Mouse (Mus musculus): ENCODE measurements at regions not wholly inside any gene's neighbourhood (a gene's known extent, or its start where the extent isn't known, plus 50 kb on each side); places are given as distances from the start of the nearest gene placed in this dataset.

DNA sequence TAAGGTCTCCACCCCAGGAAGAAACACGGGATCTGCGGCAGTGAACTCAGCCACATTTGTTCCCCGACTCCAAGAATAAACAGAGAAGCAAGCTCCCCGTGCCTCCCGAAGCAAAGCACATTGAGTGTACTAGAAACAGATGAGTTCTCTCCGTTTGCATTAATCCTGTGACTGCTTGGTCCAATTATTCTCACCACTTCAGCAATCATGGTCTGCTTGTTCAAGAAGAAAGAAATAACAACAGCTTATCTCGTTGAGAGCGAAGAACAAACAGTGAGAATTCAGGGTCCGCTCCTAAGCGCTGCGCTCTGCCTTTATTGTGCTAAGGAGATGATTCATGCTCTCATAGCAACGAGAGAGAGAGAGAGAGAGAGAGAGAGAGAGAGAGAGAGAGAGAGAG lies 393.6 kb upstream of the Dynlrb2 start:
- 0 out of 2 replicates have a peak, but pooled peaks cover 3% of the 10 kb centered on the region for H3K4me1 ChIP-seq (ENCODE audit: control insufficient read depth, insufficient read depth, low read length)
- TF ChIP-seq POLR2A (IDR thresholded peaks at IDR 0.05; ENCODE audit: borderline replicate concordance, extremely low read depth, low read depth, low read length) (no peak), CTCF (IDR thresholded peaks at IDR 0.05; ENCODE audit: insufficient read depth, low read length) (no peak)
- H3K4me3 ChIP-seq (replicated peaks; ENCODE audit: extremely low read depth, low read depth, low read length), result no peak overlapping the region
- DNase-seq, result no peak
- 35% methylated on average over 12 of the region's 12 CpGs for WGBS

DNA sequence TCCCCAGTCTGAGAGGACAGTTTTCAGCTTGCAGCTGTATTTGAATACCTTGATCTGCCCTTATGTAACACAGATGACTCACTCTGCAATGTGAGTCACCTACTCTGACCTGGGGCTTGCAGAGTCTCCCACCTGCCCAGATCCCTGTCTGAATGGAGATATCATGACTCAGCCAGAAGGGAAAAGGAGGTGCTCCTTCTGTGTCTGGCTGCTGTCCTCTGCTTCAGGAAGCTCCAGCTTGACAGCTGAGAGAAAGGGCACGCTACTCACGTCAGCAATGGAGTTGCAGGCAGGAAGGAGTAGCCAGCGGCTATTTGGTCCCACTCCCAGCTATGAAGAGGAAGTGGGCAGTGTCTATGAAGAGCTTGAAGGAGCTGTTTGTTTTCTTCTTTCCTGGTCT lies 389.1 kb upstream of the Maf start:
- 16% methylated on average over 3 of the region's 3 CpGs for WGBS
- Histone ChIP-seq H3K4me1 (ENCODE audit: control insufficient read depth, insufficient read depth, low read length) (0 out of 2 replicates have a peak, but pooled peaks cover 2% of the 10 kb centered on the region), H3K4me3 (replicated peaks; ENCODE audit: extremely low read depth, low read depth, low read length) (no peak overlapping the region)
- DNase-seq, result no peak
- TF ChIP-seq POLR2A (IDR thresholded peaks at IDR 0.05; ENCODE audit: borderline replicate concordance, extremely low read depth, low read depth, low read length), result no peak
- TF ChIP-seq CTCF (IDR thresholded peaks at IDR 0.05; ENCODE audit: insufficient read depth, low read length), result no peak

DNA sequence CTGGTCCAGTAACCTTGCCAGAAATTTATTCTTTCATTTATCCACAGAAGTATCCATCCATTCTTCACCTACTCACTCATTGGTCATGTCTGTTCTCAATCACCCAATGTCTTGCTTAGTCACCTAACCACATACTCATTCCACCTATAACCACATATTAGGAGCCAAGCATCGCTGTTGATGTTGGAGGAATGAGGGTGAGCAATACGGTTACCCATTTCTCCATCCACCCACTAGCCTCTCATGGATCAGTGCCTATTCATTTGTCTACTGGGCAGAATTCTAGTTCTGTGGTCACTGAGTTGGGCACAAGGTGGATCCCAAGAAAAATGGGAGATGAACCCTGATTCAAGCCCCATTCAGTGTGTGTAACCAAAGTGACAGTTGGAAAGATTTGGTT lies 375.6 kb upstream of the Maf start:
- Histone ChIP-seq H3K4me1 (ENCODE audit: control insufficient read depth, insufficient read depth, low read length) (no peaks in the 10 kb centered on the region), H3K4me3 (replicated peaks; ENCODE audit: extremely low read depth, low read depth, low read length) (no peak overlapping the region)
- 95% methylated on average over 2 of the region's 2 CpGs for WGBS
- TF ChIP-seq CTCF (IDR thresholded peaks at IDR 0.05; ENCODE audit: insufficient read depth, low read length) (no peak), POLR2A (IDR thresholded peaks at IDR 0.05; ENCODE audit: borderline replicate concordance, extremely low read depth, low read depth, low read length) (no peak)
- no peak for DNase-seq

DNA sequence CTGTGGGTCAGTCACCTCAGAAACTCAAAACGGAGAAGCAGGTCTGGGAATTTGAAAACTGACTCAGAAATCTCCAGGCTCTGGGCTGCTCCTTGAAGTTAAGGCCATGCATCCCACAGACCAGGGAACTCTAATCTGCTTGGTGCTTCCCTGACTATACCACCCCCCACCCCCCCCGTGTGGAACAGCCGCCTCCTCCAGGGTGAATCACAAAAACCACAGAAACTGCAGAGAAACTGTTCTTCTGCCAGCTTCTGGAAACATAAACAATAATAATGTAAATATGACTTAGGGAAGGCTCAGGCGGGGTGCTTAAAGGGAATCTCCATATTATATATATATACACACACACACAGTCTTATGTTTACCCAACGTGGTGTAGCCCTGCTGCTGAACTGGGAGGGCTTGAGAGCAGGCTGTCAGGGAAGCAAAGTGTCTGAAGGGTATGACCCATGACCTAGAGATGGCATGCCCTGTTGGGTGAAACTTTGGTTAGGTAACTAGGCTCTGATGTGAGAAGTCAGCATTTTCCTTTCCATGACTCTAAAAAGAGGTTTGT lies 371.3 kb upstream of the Maf start:
- 45% methylated on average over 5 of the region's 5 CpGs for WGBS
- Histone ChIP-seq H3K4me1 (ENCODE audit: control insufficient read depth, insufficient read depth, low read length) (no peaks in the 10 kb centered on the region), H3K4me3 (replicated peaks; ENCODE audit: extremely low read depth, low read depth, low read length) (no peak overlapping the region)
- TF ChIP-seq POLR2A (IDR thresholded peaks at IDR 0.05; ENCODE audit: borderline replicate concordance, extremely low read depth, low read depth, low read length), result no peak
- TF ChIP-seq CTCF (IDR thresholded peaks at IDR 0.05; ENCODE audit: insufficient read depth, low read length), result no peak
- DNase-seq, result no peak

DNA sequence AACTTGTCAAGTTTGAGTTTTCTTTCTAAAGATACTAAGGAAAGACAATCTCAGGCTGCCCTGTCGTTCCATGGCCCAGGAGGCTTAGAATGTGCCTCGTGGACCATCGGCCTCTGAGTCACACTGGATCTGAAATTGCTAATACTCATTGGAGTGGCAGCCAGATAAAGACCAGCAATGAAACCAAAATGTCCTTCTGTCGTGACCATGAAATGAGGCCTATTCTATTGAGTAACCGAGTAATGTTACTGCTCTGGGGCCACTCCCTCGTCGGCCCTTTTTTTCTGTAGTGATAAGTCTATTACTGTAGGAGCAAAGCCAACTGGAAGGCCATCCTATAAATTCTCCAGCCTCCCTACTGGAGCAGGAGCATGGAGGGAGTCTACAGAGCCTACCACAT lies 363.9 kb upstream of the Maf start:
- H3K4me3 ChIP-seq (replicated peaks; ENCODE audit: extremely low read depth, low read depth, low read length), result no peak overlapping the region
- H3K4me1 ChIP-seq (ENCODE audit: control insufficient read depth, insufficient read depth, low read length), result no peaks in the 10 kb centered on the region
- TF ChIP-seq CTCF (IDR thresholded peaks at IDR 0.05; ENCODE audit: insufficient read depth, low read length) (no peak), POLR2A (IDR thresholded peaks at IDR 0.05; ENCODE audit: borderline replicate concordance, extremely low read depth, low read depth, low read length) (no peak)
- whole genome bisulfite sequencing, result 85% methylated on average over 7 of the region's 7 CpGs
- DNase-seq, result no peak

DNA sequence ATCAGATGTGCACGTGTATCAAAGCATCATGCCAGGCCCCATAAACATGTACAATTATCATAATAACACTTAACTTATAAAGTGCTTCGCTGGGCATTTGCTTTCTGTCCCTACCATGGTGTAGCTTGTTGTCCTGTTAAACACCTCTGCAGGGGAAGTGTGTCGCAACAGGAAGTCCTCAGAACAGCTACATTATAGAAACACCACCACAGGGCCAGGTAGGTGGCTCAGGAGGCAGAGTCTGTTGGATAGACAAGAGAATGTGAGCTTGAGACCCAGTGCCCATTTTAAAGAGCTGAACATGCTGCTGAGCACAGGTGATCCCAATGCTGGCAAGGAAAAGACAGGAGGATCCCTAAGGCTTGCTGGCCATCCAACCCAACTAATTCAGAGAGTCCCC lies 361.9 kb upstream of the Maf start:
- no peaks in the 10 kb centered on the region for H3K4me1 ChIP-seq (ENCODE audit: control insufficient read depth, insufficient read depth, low read length)
- DNase-seq, result no peak
- H3K4me3 ChIP-seq (replicated peaks; ENCODE audit: extremely low read depth, low read depth, low read length), result no peak overlapping the region
- no peak for TF ChIP-seq CTCF (IDR thresholded peaks at IDR 0.05; ENCODE audit: insufficient read depth, low read length)
- no peak for TF ChIP-seq POLR2A (IDR thresholded peaks at IDR 0.05; ENCODE audit: borderline replicate concordance, extremely low read depth, low read depth, low read length)
- 79% methylated on average over 3 of the region's 3 CpGs for WGBS

DNA sequence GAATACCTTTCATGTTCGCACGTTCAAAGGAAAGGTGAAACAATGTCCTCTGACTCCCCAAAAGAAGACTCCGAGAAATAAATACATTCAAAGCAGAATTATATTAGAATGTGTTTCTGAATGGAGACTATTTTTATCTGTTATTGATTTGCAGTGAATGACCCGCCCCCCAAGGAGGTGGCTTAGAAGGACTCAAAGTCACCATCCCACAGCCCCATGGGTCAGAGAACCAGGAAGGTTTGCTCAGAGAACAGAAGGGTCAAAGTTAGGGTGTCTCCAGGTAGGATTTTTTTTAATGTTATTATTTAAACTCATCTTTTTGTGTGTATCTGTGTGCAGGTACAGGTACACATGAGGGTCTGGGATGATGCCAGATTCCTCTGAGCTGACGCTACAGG lies 360.4 kb upstream of the Maf start:
- TF ChIP-seq CTCF (IDR thresholded peaks at IDR 0.05; ENCODE audit: insufficient read depth, low read length) (no peak), POLR2A (IDR thresholded peaks at IDR 0.05; ENCODE audit: borderline replicate concordance, extremely low read depth, low read depth, low read length) (no peak)
- no peak for DNase-seq
- Histone ChIP-seq H3K4me1 (ENCODE audit: control insufficient read depth, insufficient read depth, low read length) (no peaks in the 10 kb centered on the region), H3K4me3 (replicated peaks; ENCODE audit: extremely low read depth, low read depth, low read length) (no peak overlapping the region)
- WGBS, result 92% methylated on average over 5 of the region's 5 CpGs

DNA sequence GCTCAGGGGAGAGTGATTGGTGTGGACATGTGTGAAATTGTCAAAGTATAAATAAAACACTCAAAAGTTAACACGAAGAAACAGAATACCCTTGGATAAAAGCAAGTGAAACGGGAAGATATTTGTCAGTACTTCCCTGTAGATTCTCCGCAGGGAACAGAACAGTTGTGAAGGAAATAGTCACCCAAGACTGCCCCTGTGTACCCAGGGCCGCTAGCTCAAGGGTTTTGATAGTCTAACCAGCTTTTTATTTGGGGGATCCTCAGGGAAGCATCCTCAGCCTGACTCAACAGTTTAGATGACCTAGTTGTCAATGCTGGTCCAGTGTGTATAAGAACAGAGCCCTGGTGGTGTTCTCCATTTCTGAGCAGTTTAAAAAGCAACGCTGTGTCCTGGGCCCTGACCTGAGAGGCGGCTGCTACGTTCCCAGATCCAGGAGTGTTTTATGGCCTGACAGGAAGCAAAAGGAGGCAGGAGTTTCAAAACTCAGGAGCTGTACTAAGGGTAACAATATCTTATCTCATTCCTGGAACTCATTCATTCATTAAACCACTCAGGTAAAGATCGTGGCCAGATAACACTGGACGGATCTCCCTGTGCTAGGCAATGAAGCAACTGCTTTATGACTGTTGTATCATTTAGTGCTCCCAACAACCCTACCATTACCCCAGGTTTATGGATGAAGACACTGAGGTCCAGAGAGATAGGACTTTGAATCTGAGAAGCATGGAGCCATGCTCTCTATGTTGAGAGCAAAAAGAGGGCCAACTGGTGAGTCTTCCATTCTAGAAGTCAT lies 359.8 kb upstream of the Maf start:
- no peak for DNase-seq
- 74% methylated on average over 9 of the region's 9 CpGs for WGBS
- Histone ChIP-seq H3K4me1 (ENCODE audit: control insufficient read depth, insufficient read depth, low read length) (no peaks in the 10 kb centered on the region), H3K4me3 (replicated peaks; ENCODE audit: extremely low read depth, low read depth, low read length) (no peak overlapping the region)
- TF ChIP-seq POLR2A (IDR thresholded peaks at IDR 0.05; ENCODE audit: borderline replicate concordance, extremely low read depth, low read depth, low read length) (no peak), CTCF (IDR thresholded peaks at IDR 0.05; ENCODE audit: insufficient read depth, low read length) (no peak)

DNA sequence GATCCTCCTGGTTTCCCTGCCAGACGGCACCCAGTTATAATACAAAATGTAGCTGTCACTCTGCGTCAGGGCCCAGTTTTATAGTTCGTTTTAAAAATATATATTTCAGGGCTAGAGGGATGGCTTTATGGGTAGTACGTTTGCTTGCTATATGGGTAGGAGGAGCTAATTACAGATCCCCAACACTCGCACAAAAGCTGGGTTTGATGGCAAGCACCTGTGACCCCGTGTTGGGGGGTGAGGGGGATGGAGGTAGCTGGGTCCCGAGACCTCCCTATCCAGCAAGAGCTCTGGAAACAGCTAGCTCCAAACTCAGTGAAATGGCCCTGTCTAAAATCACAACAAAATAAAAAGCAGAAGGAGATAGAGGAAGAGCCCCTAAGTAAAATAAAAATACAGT lies 358.3 kb upstream of the Maf start:
- TF ChIP-seq POLR2A (IDR thresholded peaks at IDR 0.05; ENCODE audit: borderline replicate concordance, extremely low read depth, low read depth, low read length) (no peak), CTCF (IDR thresholded peaks at IDR 0.05; ENCODE audit: insufficient read depth, low read length) (no peak)
- no peak overlapping the region for H3K4me3 ChIP-seq (replicated peaks; ENCODE audit: extremely low read depth, low read depth, low read length)
- no peaks in the 10 kb centered on the region for H3K4me1 ChIP-seq (ENCODE audit: control insufficient read depth, insufficient read depth, low read length)
- 87% methylated on average over 7 of the region's 7 CpGs for WGBS
- DNase-seq, result no peak

DNA sequence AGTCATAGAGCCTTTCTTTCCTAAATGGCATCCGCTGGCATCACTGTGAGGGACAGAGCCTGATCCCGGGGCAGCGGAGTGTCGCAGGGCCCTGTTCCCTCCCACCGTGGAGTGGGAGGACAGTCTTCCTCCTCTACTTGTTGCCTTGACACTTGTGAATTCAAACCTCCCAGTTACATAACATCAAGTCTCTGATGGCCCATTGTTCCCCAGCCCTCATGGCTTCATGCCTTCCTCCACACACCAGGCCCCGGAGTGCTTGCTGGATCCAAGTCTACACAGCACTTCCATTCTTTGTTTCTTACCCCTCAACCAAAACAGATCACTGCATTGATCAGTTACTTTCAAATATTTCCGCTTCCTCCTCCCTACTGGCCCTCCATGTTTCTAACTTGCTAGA lies 357.7 kb upstream of the Maf start:
- TF ChIP-seq CTCF (IDR thresholded peaks at IDR 0.05; ENCODE audit: insufficient read depth, low read length) (no peak), POLR2A (IDR thresholded peaks at IDR 0.05; ENCODE audit: borderline replicate concordance, extremely low read depth, low read depth, low read length) (no peak)
- no peak overlapping the region for H3K4me3 ChIP-seq (replicated peaks; ENCODE audit: extremely low read depth, low read depth, low read length)
- DNase-seq, result no peak
- H3K4me1 ChIP-seq (ENCODE audit: control insufficient read depth, insufficient read depth, low read length), result no peaks in the 10 kb centered on the region
- 89% methylated on average over 7 of the region's 7 CpGs for WGBS
